Mouse (Mus musculus) thymus, postnatal 4 days (tissue): Measurements from ENCODE around the gene Gipc3.

Source experiments
- DNase-seq: peaks from one replicate; pipeline ENCODE4 v3.0.0; 2021

Gene Gipc3

GRCm38 (mm10) chr10:81344421-81345161 lies 1.5 kb upstream of the Gipc3 start:
- no peak for DNase-seq

DNA sequence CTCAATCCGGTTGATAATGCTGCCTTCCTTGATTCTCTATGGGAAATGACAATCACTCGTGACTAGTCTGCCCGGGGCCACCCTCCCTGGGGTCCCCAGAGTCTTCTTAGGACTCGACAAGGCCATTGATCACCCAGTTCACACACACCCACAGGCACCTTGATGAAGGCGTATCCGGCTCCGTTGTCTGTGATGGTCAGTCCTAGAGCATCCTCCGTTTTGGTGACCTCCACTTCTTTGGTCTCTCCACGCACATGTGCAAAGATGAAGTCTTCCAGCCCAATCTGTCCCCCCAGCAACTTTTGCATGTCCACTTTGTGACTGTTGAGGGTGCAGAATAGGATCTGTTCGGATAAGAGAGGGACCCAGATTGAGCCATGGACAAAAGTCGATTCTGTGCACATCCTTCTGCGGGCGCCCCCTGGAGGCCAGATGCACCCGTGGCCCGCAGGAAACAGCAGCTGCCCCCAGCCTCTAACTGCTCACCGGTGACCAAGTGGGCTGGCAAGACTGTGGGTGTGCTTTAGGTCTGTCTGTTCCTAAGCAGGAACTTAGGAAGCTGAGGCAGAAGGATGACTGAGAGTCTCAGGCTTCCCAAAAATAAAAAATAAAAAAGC lies 1.6 kb downstream of the Gipc3 start:
- peak; percentile 94 for DNase-seq

DNA sequence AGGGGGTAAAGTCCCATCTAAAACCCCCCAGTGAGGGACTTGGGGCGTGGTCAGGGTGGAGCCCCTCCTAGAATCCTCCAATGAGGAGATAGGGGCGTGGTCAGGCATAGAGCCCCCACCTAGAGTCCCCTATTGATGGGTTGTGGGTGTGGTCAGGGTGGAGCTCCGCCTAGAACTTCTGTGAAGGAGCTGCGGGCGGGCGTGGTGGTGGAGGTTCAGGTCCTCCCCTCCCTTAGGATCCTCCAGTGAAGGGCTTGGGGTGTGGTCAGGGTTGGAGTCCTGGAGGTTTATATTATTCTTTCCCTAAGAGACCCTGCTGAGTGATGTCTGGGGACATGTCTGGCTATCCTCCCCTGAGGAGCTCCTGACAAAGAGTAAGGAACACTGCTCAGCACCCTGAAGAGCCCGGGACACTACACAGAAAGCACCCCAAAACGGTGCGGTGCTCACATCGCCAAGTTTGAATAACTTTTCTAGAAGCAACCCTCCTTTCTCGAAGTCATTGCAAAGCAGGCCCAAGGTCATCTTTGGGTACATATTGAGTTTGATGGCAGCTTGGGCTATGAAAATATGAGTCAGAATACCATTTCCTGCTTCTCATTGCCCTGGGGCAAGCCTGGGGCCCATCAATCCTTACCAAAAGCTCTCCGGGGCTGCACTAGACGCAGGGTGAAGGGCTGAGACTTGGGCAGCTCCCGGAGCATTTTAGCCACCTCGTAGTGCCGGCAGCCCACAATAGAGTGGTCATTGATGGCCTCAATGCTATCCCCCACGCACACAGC lies 2.3 kb downstream of the Gipc3 start:
- DNase-seq: no peak

GRCm38 (mm10) chr10:81336558-81336957 lies 6.5 kb downstream of the Gipc3 start:
- no peak for DNase-seq

GRCm38 (mm10) chr10:81335393-81336340 lies 7.4 kb downstream of the Gipc3 start:
- DNase-seq: no peak

DNA sequence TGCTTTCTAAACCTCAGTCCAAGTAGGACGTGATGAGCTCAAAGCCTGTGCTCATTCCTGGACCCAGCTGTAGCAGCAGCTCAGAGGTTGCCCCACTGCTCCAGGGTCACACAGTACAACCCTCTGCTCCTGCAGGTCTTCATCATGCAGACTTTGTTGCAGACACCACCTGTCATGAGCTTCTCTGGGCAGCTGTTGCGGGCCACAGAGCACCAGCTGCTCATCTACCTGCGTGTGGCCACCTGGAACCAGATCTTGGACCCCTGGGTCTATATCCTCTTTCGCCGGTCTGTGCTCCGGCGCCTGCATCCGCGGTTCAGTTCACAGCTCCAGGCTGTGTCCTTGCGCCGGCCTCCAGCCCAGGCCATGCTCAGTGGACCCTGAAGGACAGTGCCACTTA lies 8.7 kb downstream of the Gipc3 start:
- no peak for DNase-seq

GRCm38 (mm10) chr10:81332277-81332676 lies 10.8 kb downstream of the Gipc3 start:
- no peak for DNase-seq

DNA sequence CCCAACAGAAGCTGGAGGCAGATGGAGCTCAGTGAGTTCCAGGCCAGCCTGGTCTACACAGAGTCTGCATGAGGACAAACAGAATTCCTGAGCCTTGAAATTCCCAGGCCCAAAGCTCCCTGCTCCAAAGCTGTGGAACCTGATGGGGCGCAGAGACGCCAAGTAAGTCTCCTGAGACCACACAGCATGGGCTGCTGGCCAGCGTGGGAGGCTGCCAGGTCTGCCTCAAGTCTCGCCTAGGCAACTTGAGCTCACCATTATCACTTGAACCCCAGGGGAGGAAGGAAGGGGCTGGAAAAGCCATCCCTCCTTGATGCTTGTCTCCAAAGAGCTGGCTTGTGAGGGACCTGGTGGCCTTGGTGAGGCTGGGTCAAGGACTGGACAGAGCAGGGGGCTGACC lies 13.1 kb downstream of the Gipc3 start:
- peak; percentile 56 for DNase-seq

DNA sequence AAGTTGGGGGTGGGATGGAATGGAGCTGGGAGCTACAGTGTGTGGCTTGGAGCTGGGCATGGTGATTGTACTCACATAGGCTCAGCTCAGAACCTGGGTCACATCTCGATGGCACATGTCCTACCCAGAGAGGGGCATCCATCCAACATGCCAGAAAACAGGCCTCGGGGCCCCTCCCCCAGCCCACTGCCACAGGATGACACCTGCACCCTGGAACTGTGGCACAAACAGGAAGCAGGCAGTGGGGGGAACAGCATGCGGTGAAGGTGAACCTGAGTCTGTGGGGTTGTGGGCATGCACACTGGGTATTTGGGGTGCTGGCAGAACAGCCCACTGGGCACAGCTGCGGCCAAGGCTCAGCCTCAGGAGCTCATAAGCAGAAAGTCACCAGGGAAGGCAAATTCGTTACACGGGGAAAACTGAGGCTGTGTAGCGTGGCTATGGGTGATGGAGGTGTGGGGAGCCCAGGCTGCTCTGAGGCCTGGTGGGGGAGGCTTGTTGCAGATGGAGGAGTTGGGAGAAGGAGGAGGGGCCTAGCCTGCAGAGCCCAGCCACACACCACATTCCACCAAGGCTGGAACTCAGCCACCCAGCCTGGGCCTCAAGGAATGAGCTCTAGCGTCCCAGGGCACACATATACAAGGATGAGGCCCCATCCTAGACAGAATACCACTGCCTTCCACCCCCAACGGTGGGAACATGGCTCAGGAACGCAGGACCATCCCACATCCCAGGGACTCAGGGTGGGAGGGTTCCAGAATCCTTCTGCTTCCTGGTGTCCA lies 13.7 kb downstream of the Gipc3 start:
- DNase-seq: peak; percentile 91

- peak; percentile 92 for DNase-seq
Measured at GRCm38 (mm10) chr10:81328386-81328785, 14.7 kb downstream of the Gipc3 start, which contains the start of gene Tbxa2r. TSS of gene Tbxa2r (plus strand) at chr10:81328731.

DNA sequence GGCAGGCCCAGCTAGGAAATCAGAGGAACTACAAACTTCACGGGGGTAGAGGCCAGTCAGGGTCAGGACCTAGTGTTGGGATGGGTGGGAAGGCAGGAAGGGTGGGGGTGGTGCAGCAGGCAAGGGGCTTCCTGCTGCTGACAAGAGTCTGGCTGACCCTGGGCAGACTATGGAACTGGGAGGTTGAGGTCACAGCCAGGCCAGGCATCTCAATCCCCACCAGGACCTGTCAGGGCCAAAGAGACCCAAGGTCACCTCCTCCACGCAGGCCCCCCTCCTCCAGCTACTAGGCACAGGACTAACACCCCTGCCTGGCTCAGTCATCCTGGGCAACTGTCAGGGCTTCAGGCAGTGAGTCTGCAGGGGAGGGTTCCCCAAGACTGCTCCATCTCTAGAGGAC lies 15.1 kb downstream of the Gipc3 start:
- DNase-seq: no peak

DNA sequence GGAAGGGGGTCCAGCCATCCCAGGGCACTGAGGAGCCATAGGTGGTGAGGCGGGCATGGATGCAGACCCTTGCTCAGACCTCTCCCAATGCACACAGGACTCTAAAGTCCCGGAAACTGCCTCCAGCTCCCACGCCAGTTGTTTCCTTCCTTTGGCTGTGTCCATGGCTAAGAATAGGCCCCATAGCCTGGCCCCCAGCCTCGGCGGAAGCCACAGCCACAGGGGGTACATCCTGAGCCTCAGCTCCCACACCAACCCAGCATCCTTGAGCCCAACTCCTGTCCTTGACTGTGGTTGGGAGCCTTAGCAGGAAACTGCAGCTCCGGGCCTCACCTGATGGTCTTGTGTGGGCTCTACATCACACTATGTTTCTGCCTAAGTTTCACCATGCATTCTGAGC lies 16.2 kb downstream of the Gipc3 start:
- DNase-seq: peak; percentile 54

GRCm38 (mm10) chr10:81325781-81326180 lies 17.3 kb downstream of the Gipc3 start:
- no peak for DNase-seq

DNA sequence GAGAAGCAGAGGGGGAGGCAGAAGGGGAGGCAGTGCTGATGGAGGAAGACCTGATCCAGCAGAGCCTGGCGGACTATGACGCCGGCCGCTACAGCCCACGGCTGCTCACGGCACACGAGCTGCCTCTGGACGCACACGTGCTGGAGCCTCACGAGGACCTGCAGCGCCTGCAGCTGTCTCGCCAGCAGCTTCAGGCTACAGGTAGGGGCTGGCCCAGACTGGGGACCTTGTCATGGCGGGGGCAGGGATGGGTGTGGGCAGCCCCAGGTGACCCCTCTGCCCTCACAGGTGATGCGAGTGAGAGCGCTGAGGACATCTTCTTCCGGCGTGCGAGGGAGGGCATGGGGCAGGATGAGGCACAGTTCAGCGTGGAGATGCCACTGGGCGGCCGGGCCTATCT lies 17.9 kb downstream of the Gipc3 start:
- DNase-seq: no peak

GRCm38 (mm10) chr10:81323791-81324530 lies 19.1 kb downstream of the Gipc3 start:
- no peak for DNase-seq

DNA sequence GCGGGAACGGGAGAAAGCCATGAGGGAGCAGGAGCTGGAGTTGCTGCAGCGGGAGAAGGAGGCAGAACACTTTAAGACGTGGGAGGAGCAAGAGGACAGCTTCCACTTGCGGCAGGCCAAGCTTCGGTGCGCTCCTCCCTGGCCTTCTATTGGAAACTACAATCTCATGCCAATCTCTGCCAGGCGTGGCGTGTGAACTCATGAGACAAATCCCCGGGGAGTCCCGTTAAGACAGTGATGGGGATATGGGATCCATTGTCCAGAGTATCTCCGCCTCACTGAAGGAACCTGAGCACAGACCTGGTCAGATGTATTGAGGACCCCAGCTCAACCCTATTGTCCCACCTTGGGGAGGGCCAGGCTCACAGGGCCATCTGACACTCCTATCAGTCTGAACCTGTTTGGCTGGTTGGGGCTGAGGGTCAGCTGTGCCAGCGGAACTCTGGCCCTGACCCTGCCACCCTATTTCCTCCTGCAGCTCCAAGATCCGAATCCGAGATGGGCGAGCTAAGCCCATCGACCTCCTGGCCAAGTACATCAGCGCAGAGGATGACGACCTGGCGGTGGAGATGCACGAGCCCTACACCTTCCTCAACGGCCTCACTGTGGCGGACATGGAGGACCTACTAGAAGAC lies 19.8 kb downstream of the Gipc3 start:
- DNase-seq: no peak

GRCm38 (mm10) chr10:81322444-81322843 lies 20.6 kb downstream of the Gipc3 start:
- DNase-seq: peak; percentile 34

DNA sequence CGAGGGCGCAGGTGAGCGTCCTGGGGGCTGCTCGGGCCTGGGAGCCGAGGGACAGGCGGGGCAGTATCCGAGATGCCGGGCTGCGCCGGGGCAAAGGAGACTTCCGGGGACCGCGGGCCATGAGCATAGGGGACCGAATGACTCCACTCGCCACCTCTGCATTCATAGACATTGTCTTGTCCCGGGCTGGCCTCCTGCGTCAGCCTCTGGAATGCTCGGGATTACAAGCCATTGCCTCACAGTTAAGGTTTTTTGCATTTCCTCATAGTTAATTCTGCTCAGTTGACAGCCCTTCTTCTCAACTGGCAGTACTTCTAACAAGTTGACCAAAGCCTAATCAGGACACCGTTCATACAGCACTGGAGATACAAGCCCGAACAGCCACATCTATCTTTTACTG lies 21.6 kb downstream of the Gipc3 start:
- DNase-seq: no peak

GRCm38 (mm10) chr10:81320550-81321347 lies 22.3 kb downstream of the Gipc3 start, which contains the start of gene Cactin:
TSS of gene Cactin (plus strand) at chr10:81321103.
- peak; percentile 99 for DNase-seq
